Mouse (Mus musculus): ENCODE measurements around the gene Foxb2. TPM values are rescaled to one million over a fixed set of nuclear protein-coding genes. Genes with fewer than 3 reads are reported as not detected.
A peak's percentile ranks its signal among the peaks of the same experiment; 100 is the strongest.
"Not testable (repeated sequence)": the region's sequence is repeated elsewhere in the genome, so short reads cannot be mapped to it uniquely, and the experiment has no call there.

The Foxb2 gene
- polyA plus RNA-seq, 1 experiment from 2014 or later, result not detected

GRCm38 (mm10) chr19:16871192-16871760 is 2.3 kb downstream of the Foxb2 start:
- Histone ChIP-seq H3K9me3 (ENCODE audit: control insufficient read depth, low read length) (no peaks in the 10 kb centered on the region), H3K4me1 (replicated peaks; ENCODE audit: control insufficient read depth, insufficient read depth) (peaks cover 3% of the 10 kb centered on the region; the same call in 1 of the 2 replicates), H3K4me3 (ENCODE audit: low read depth, low read length) (0 out of 2 replicates have a peak overlapping the region, but pooled peaks have one; percentile 8), H3K27me3 (ENCODE audit: control insufficient read depth, insufficient read depth, low read length) (peaks cover 42% of the 10 kb centered on the region), H3K36me3 (ENCODE audit: control insufficient read depth, insufficient read depth, low read length) (no peaks in the 10 kb centered on the region), H3K9ac (ENCODE audit: low read length) (no peak overlapping the region), H3K27ac (replicated peaks) (no peak overlapping the region), H3K4me2 (replicated peaks; ENCODE audit: low read depth) (no peak overlapping the region; the same call in 1 of the 2 replicates)
- no peak for ATAC-seq (ENCODE audit: low FRiP score, low TSS enrichment)
- DNase-seq (ENCODE audit: low spot score), result no peak
- no peak for TF ChIP-seq EP300 (optimal IDR thresholded peaks at IDR 0.05)
- TF ChIP-seq CTCF (IDR thresholded peaks at IDR 0.05; ENCODE audit: low read depth), result no peak
- WGBS, result 2% methylated on average over 24 of the region's 24 CpGs

DNA sequence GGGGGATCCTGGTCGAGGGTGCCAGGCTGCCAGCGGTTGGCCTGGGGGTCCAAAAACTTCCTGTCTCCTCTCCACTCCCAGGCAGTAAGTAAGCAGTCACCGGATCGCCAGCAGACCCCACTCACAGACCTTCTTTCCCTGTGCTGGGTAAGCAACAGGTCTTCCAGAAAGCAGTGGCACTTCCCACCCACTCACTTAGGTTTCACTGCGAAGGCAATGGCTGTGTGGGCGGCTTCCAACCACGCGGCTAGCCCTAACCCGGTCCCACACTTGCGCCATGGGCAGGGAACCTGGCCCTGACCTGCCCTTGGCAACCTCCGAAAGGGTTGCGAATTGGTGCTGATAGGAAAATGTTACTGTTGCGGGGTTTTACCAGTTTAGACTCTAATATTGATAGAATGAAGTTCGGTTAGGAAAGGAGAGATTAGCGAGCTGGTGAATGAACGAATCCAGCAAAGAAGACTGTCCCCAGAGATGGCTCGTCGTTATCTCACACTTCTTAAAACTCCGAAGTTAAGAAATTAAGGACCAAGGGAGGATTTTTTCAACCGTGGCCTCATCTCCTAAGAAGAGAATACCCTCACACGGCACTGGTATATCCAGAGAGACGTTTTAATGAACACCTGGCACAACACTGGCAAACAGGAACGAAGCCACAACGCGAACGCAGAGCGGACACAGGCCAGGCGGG is 3.0 kb downstream of the Foxb2 start:
- Histone ChIP-seq H3K4me3 (ENCODE audit: low read depth, low read length) (no peak overlapping the region), H3K4me2 (replicated peaks; ENCODE audit: low read depth) (no peak overlapping the region), H3K9me3 (ENCODE audit: control insufficient read depth, low read length) (no peaks in the 10 kb centered on the region), H3K27ac (replicated peaks) (no peak overlapping the region), H3K36me3 (ENCODE audit: control insufficient read depth, insufficient read depth, low read length) (no peaks in the 10 kb centered on the region), H3K27me3 (ENCODE audit: control insufficient read depth, insufficient read depth, low read length) (peaks cover 38% of the 10 kb centered on the region), H3K9ac (ENCODE audit: low read length) (no peak overlapping the region), H3K4me1 (replicated peaks; ENCODE audit: control insufficient read depth, insufficient read depth) (peaks cover 3% of the 10 kb centered on the region; the same call in 1 of the 2 replicates)
- WGBS, result 3% methylated on average over 28 of the region's 28 CpGs
- TF ChIP-seq EP300 (optimal IDR thresholded peaks at IDR 0.05) (no peak), CTCF (IDR thresholded peaks at IDR 0.05; ENCODE audit: low read depth) (no peak)
- no peak for DNase-seq (ENCODE audit: low spot score)
- ATAC-seq (ENCODE audit: low FRiP score, low TSS enrichment), result no peak

DNA sequence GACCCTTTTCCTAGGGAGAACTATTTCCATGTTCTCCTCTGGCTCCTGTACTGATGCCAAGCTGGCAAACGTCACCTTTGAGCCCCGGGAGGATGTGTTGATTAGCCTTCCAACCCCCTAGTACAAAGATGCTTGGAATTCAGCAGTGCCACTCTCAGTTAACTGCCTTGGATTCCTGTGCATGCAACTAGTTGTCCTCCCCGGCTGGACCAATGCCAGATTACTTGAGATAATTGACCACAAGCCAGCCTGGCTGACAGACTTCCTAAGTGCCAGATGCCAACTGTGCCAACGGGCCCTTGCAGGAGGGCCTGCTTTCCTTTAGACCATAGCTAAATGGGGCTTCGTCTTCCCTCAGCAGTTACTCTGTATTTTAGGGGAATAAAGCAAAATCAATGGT is 5.1 kb downstream of the Foxb2 start:
- Histone ChIP-seq H3K4me3 (ENCODE audit: low read depth, low read length) (no peak overlapping the region), H3K36me3 (ENCODE audit: control insufficient read depth, insufficient read depth, low read length) (no peaks in the 10 kb centered on the region), H3K4me2 (replicated peaks; ENCODE audit: low read depth) (no peak overlapping the region), H3K9me3 (ENCODE audit: control insufficient read depth, low read length) (no peaks in the 10 kb centered on the region), H3K27ac (replicated peaks) (no peak overlapping the region), H3K9ac (ENCODE audit: low read length) (no peak overlapping the region), H3K27me3 (ENCODE audit: control insufficient read depth, insufficient read depth, low read length) (peaks cover 26% of the 10 kb centered on the region; the same call in 1 of the 2 replicates), H3K4me1 (replicated peaks; ENCODE audit: control insufficient read depth, insufficient read depth) (peaks cover 3% of the 10 kb centered on the region; the same call in 1 of the 2 replicates)
- ATAC-seq (ENCODE audit: low FRiP score, low TSS enrichment) (no peak), DNase-seq (ENCODE audit: low spot score) (no peak)
- WGBS, result 36% methylated on average over 5 of the region's 5 CpGs
- no peak for TF ChIP-seq EP300 (optimal IDR thresholded peaks at IDR 0.05)
- no peak for TF ChIP-seq CTCF (IDR thresholded peaks at IDR 0.05; ENCODE audit: low read depth)

- Histone ChIP-seq H3K27ac (replicated peaks) (no peak overlapping the region), H3K27me3 (ENCODE audit: control insufficient read depth, insufficient read depth, low read length) (no peaks in the 10 kb centered on the region), H3K4me2 (replicated peaks; ENCODE audit: low read depth) (no peak overlapping the region), H3K4me1 (replicated peaks; ENCODE audit: control insufficient read depth, insufficient read depth) (no peaks in the 10 kb centered on the region), H3K9me3 (ENCODE audit: control insufficient read depth, low read length) (no peaks in the 10 kb centered on the region), H3K4me3 (ENCODE audit: low read depth, low read length) (no peak overlapping the region), H3K36me3 (ENCODE audit: control insufficient read depth, insufficient read depth, low read length) (no peaks in the 10 kb centered on the region), H3K9ac (ENCODE audit: low read length) (no peak overlapping the region)
- no peak for DNase-seq (ENCODE audit: low spot score)
- ATAC-seq (ENCODE audit: low FRiP score, low TSS enrichment), result no peak
- TF ChIP-seq CTCF (IDR thresholded peaks at IDR 0.05; ENCODE audit: low read depth), result no peak
- 55% methylated on average over 4 of the region's 4 CpGs for WGBS
These were observed 15.0 kb downstream of the Foxb2 start for GRCm38 (mm10) chr19:16858646-16859045.

GRCm38 (mm10) chr19:16856752-16857151 is 16.9 kb downstream of the Foxb2 start:
- Histone ChIP-seq H3K27me3 (ENCODE audit: control insufficient read depth, insufficient read depth, low read length) (no peaks in the 10 kb centered on the region), H3K4me2 (replicated peaks; ENCODE audit: low read depth) (no peak overlapping the region), H3K9ac (ENCODE audit: low read length) (no peak overlapping the region), H3K27ac (replicated peaks) (no peak overlapping the region), H3K9me3 (ENCODE audit: control insufficient read depth, low read length) (no peaks in the 10 kb centered on the region), H3K36me3 (ENCODE audit: control insufficient read depth, insufficient read depth, low read length) (no peaks in the 10 kb centered on the region), H3K4me3 (ENCODE audit: low read depth, low read length) (no peak overlapping the region), H3K4me1 (replicated peaks; ENCODE audit: control insufficient read depth, insufficient read depth) (no peaks in the 10 kb centered on the region)
- 74% methylated on average over 5 of the region's 5 CpGs for WGBS
- TF ChIP-seq EP300 (optimal IDR thresholded peaks at IDR 0.05) (no peak), CTCF (IDR thresholded peaks at IDR 0.05; ENCODE audit: low read depth) (no peak)
- ATAC-seq (ENCODE audit: low FRiP score, low TSS enrichment) (no peak), DNase-seq (ENCODE audit: low spot score) (no peak)

DNA sequence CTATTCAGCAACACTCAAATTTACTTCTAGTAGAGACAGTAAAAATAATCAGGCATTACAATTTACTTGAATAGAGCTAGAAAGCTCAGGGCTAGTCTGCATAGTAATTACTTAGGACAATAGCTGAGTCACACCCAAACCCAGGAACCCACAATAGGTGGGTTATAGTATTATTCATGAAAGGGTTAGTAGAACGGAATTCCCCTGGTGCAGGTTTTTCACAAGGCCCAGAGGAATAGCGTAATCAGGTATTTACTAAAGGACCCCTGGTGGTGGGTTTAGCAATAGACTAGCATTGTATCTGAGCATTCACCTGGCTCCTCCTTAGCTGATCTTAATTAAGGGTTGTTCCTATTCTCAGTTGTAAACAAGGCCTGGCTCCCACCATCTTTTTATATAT is 29.5 kb downstream of the Foxb2 start:
- H3K4me3 ChIP-seq (ENCODE audit: low read depth, low read length); H3K9ac ChIP-seq (ENCODE audit: low read length); DNase-seq (ENCODE audit: low spot score); H3K36me3 ChIP-seq (ENCODE audit: control insufficient read depth, insufficient read depth, low read length); H3K4me2 ChIP-seq (replicated peaks; ENCODE audit: low read depth); H3K9me3 ChIP-seq (ENCODE audit: control insufficient read depth, low read length); H3K27ac ChIP-seq (replicated peaks); H3K27me3 ChIP-seq (ENCODE audit: control insufficient read depth, insufficient read depth, low read length); ATAC-seq (ENCODE audit: low FRiP score, low TSS enrichment); H3K4me1 ChIP-seq (replicated peaks; ENCODE audit: control insufficient read depth, insufficient read depth): not testable (repeated sequence)
- WGBS, result 91% methylated on average over 2 of the region's 2 CpGs

All from stomach, postnatal 0 days (tissue).